9 mouse cellular contexts compared by ENCODE assay signal in genomic region chr7:117510113-117510512, GRCm38 (mm10).
DNase-seq lines count a peak whose midpoint lies in the region; ATAC-seq and TF ChIP-seq lines count a peak whose summit lies in the region.
"Had no signal": no experiment of that assay in that cellular context is flagged by ENCODE, and none has a peak within 500 bp of the region (broad histone marks: within the 10 kb centered on the region; RNA-seq: fewer than 3 reads in every experiment).

No protein-coding gene starts in this region.

- DNase-seq in forebrain, embryonic 14.5 days (ENCODE audit: low spot score): no peak
- DNase-seq in frontal cortex, postnatal 14 days (ENCODE audit: low spot score in 2 of 2): peak; percentile 38 to 67
- DNase-seq in midbrain, postnatal 0 days (ENCODE audit: low spot score): peak; percentile 48
- DNase-seq in gastrocnemius, postnatal 36 days: no peak
- DNase-seq: lung, embryonic 14.5 days had no signal

- H3K27me3 ChIP-seq in forebrain, embryonic 16.5 days (replicated peaks; ENCODE audit: control insufficient read depth, insufficient read depth, low read length): no peaks in the 10 kb centered on the region
- no peaks in the 10 kb centered on the region for H3K27me3 ChIP-seq in forebrain, embryonic 14.5 days (replicated peaks; ENCODE audit: control insufficient read depth, insufficient read depth, low read length)
- H3K27me3 ChIP-seq in midbrain, embryonic 15.5 days (replicated peaks): no peaks in the 10 kb centered on the region
- H3K27me3 ChIP-seq in midbrain, embryonic 13.5 days: no peaks in the 10 kb centered on the region
- no peaks in the 10 kb centered on the region for H3K27me3 ChIP-seq in midbrain, postnatal 0 days (ENCODE audit: insufficient read depth, low read length)
- H3K27me3 ChIP-seq in intestine, embryonic 15.5 days (replicated peaks): no peaks in the 10 kb centered on the region

- H3K4me1 ChIP-seq in forebrain, embryonic 16.5 days (replicated peaks; ENCODE audit: control insufficient read depth, insufficient read depth, low read length): no peaks in the 10 kb centered on the region; the same call in 1 of the 2 replicates
- H3K4me1 ChIP-seq in forebrain, embryonic 14.5 days (ENCODE audit: control insufficient read depth, insufficient read depth, low read length): peaks cover 4% of the 10 kb centered on the region; the same call in 1 of the 2 replicates
- H3K4me1 ChIP-seq in midbrain, embryonic 15.5 days: no peaks in the 10 kb centered on the region
- peaks cover 7% of the 10 kb centered on the region; the same call in 1 of the 2 replicates for H3K4me1 ChIP-seq in midbrain, embryonic 13.5 days (replicated peaks)
- H3K4me1 ChIP-seq in midbrain, postnatal 0 days (ENCODE audit: insufficient read depth, low read length): 0 out of 2 replicates have a peak, but pooled peaks cover 3% of the 10 kb centered on the region
- no peaks in the 10 kb centered on the region for H3K4me1 ChIP-seq in intestine, embryonic 15.5 days (replicated peaks)

- no peaks in the 10 kb centered on the region for H3K36me3 ChIP-seq in forebrain, embryonic 16.5 days (ENCODE audit: control insufficient read depth, insufficient read depth)
- no peaks in the 10 kb centered on the region for H3K36me3 ChIP-seq in forebrain, embryonic 14.5 days (ENCODE audit: control insufficient read depth, insufficient read depth, low read length)
- no peaks in the 10 kb centered on the region for H3K36me3 ChIP-seq in midbrain, embryonic 15.5 days (replicated peaks)
- no peaks in the 10 kb centered on the region for H3K36me3 ChIP-seq in midbrain, embryonic 13.5 days
- no peaks in the 10 kb centered on the region for H3K36me3 ChIP-seq in midbrain, postnatal 0 days (ENCODE audit: insufficient read depth, low read length)
- no peaks in the 10 kb centered on the region for H3K36me3 ChIP-seq in intestine, embryonic 15.5 days

- ATAC-seq in forebrain, embryonic 16.5 days: peak; percentile 38; the same call in 1 of the 2 replicates
- ATAC-seq in forebrain, embryonic 14.5 days: no peak
- peak; percentile 46; the same call in 1 of the 2 replicates for ATAC-seq in midbrain, embryonic 15.5 days (replicated peaks)
- no peak for ATAC-seq in midbrain, embryonic 13.5 days
- 0 out of 2 replicates have a peak, but pooled peaks have one; percentile 17 for ATAC-seq in midbrain, postnatal 0 days (ENCODE audit: low FRiP score)
- no peak for ATAC-seq in intestine, embryonic 15.5 days

- no peak overlapping the region for H3K9ac ChIP-seq in forebrain, embryonic 16.5 days (replicated peaks; ENCODE audit: low read depth, low read length)
- H3K9ac ChIP-seq in forebrain, embryonic 14.5 days (ENCODE audit: low read length): no peak overlapping the region
- no peak overlapping the region for H3K9ac ChIP-seq in midbrain, embryonic 15.5 days
- H3K9ac ChIP-seq in midbrain, embryonic 13.5 days (replicated peaks): no peak overlapping the region
- no peak overlapping the region for H3K9ac ChIP-seq in midbrain, postnatal 0 days (replicated peaks; ENCODE audit: low read length, poor library complexity, severe bottlenecking)
- no peak overlapping the region for H3K9ac ChIP-seq in intestine, embryonic 15.5 days
- H3K9ac ChIP-seq: lung, embryonic 14.5 days had no signal

- H3K4me2 ChIP-seq in forebrain, embryonic 16.5 days (ENCODE audit: low read length): no peak overlapping the region
- no peak overlapping the region for H3K4me2 ChIP-seq in forebrain, embryonic 14.5 days (ENCODE audit: low read length)
- no peak overlapping the region for H3K4me2 ChIP-seq in midbrain, embryonic 15.5 days
- H3K4me2 ChIP-seq in midbrain, embryonic 13.5 days (replicated peaks): no peak overlapping the region
- H3K4me2 ChIP-seq in midbrain, postnatal 0 days (ENCODE audit: low read depth, low read length, poor library complexity, severe bottlenecking): no peak overlapping the region
- no peak overlapping the region for H3K4me2 ChIP-seq in intestine, embryonic 15.5 days (replicated peaks)
- H3K4me2 ChIP-seq: lung, embryonic 14.5 days had no signal

- WGBS in forebrain, embryonic 16.5 days: 55% methylated on average over 2 of the region's 2 CpGs
- WGBS in forebrain, embryonic 14.5 days: 77% methylated on average over 2 of the region's 2 CpGs
- WGBS in midbrain, embryonic 15.5 days: 84% methylated on average over 2 of the region's 2 CpGs
- WGBS in midbrain, embryonic 13.5 days: 85% methylated on average over 2 of the region's 2 CpGs
- WGBS in midbrain, postnatal 0 days: 93% methylated on average over 2 of the region's 2 CpGs
- WGBS in intestine, embryonic 15.5 days: 82% methylated on average over 2 of the region's 2 CpGs

- no peak for TF ChIP-seq CTCF in midbrain, postnatal 0 days (IDR thresholded peaks at IDR 0.05)

- no peak overlapping the region for H3K27ac ChIP-seq in forebrain, embryonic 16.5 days (ENCODE audit: low read length)
- H3K27ac ChIP-seq in forebrain, embryonic 14.5 days (ENCODE audit: low read depth, low read length): no peak overlapping the region
- H3K27ac ChIP-seq in midbrain, embryonic 15.5 days: no peak overlapping the region
- H3K27ac ChIP-seq in midbrain, embryonic 13.5 days: no peak overlapping the region
- H3K27ac ChIP-seq in midbrain, postnatal 0 days (ENCODE audit: low read depth, low read length): no peak overlapping the region
- no peak overlapping the region for H3K27ac ChIP-seq in intestine, embryonic 15.5 days

- intact Hi-C loops in gastrocnemius, postnatal 36 days (cut with DNase I): no loop called here

- H3K4me3 ChIP-seq in forebrain, embryonic 16.5 days (replicated peaks; ENCODE audit: low read length): no peak overlapping the region
- H3K4me3 ChIP-seq in forebrain, embryonic 14.5 days (ENCODE audit: low read depth, low read length): no peak overlapping the region
- no peak overlapping the region for H3K4me3 ChIP-seq in midbrain, embryonic 15.5 days
- no peak overlapping the region for H3K4me3 ChIP-seq in midbrain, embryonic 13.5 days (replicated peaks)
- H3K4me3 ChIP-seq in midbrain, postnatal 0 days (ENCODE audit: low read depth, low read length): no peak overlapping the region
- no peak overlapping the region for H3K4me3 ChIP-seq in intestine, embryonic 15.5 days (replicated peaks)

- no peaks in the 10 kb centered on the region for H3K9me3 ChIP-seq in forebrain, embryonic 16.5 days (ENCODE audit: control insufficient read depth, low read length)
- no peaks in the 10 kb centered on the region for H3K9me3 ChIP-seq in forebrain, embryonic 14.5 days (replicated peaks; ENCODE audit: control insufficient read depth, low read length)
- no peaks in the 10 kb centered on the region for H3K9me3 ChIP-seq in midbrain, embryonic 15.5 days
- no peaks in the 10 kb centered on the region for H3K9me3 ChIP-seq in midbrain, embryonic 13.5 days
- no peaks in the 10 kb centered on the region for H3K9me3 ChIP-seq in midbrain, postnatal 0 days (ENCODE audit: low read length)
- H3K9me3 ChIP-seq in intestine, embryonic 15.5 days: no peaks in the 10 kb centered on the region

Comparison
In these comparisons a context has a peak if more than half of its experiments do, and no peak if none do; other contexts are left out.
1. ATAC-seq: peak in forebrain, embryonic 16.5 days (single experiment), midbrain, embryonic 15.5 days (single experiment) and midbrain, postnatal 0 days (single experiment); none in forebrain, embryonic 14.5 days (single experiment), midbrain, embryonic 13.5 days (single experiment) and intestine, embryonic 15.5 days (single experiment).
2. DNase-seq: peak in frontal cortex, postnatal 14 days (2 of 2) and midbrain, postnatal 0 days (single experiment); none in forebrain, embryonic 14.5 days (single experiment) and gastrocnemius, postnatal 36 days (0 of 2).